Mouse (Mus musculus): Measurements from ENCODE around the gene Zfp385b. TPM values are rescaled to one million over a fixed set of nuclear protein-coding genes. Genes with fewer than 3 reads are reported as not detected.

Zfp385b gene
- polyA plus RNA-seq, 1 experiment from 2014 or later: 6.8 TPM

DNA sequence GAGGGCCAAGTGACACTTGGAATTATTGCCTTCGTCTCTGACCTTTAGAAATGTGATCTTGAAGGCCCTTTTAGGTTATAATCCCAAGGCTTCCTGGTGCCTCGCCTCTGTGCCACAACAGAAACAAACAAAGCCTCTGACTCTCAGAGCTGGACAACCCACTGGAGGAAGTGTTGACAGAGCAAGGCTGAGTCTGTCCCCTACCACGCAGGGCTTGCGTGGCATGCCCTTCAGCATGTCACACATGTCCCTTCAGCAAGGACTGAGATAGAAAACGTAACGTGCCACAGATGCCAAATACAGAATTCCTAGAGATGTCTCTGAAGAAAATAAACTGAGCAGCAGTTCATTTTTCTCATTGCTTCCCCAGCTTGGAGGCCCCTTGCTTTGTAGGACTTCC, 310.7 kb downstream of the Zfp385b start:
- 79% methylated on average over 6 of the region's 6 CpGs for WGBS
- no peaks in the 10 kb centered on the region for H3K36me3 ChIP-seq (ENCODE audit: control insufficient read depth, insufficient read depth, low read length)
- ATAC-seq: no peak
- H3K9ac ChIP-seq (ENCODE audit: low read depth, low read length): no peak overlapping the region
- H3K4me3 ChIP-seq (ENCODE audit: low read length): no peak overlapping the region
- H3K27ac ChIP-seq (ENCODE audit: low read length): no peak overlapping the region
- peaks cover under 1% of the 10 kb centered on the region; the same call in 1 of the 2 replicates for H3K4me1 ChIP-seq (ENCODE audit: control insufficient read depth, insufficient read depth, low read length)
- no peaks in the 10 kb centered on the region for H3K27me3 ChIP-seq (replicated peaks; ENCODE audit: control insufficient read depth, insufficient read depth, low read length)
- no peak overlapping the region for H3K4me2 ChIP-seq (ENCODE audit: low read depth, low read length)
- no peaks in the 10 kb centered on the region for H3K9me3 ChIP-seq (ENCODE audit: control insufficient read depth, low read length)

DNA sequence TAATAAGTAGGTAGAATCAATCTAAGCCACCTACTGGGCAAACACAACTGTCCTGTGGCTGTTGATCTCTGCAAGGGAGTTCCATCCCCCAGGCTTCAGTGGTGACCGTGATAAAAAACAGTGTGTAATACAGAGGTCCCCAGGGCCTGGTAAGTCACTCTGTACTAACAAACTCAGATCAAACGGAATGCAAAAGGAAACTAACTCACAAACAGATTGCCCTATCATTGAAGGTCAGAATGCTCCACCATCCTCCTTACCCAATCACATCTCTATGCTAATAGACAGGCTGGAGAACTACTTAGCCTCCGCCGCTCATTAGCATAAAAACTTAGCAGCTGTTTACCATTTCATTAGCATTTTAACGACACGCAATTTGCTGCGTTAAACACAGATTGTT, 313.1 kb downstream of the Zfp385b start:
- Histone ChIP-seq H3K4me2 (ENCODE audit: low read depth, low read length) (no peak overlapping the region), H3K9me3 (ENCODE audit: control insufficient read depth, low read length) (no peaks in the 10 kb centered on the region), H3K27me3 (replicated peaks; ENCODE audit: control insufficient read depth, insufficient read depth, low read length) (no peaks in the 10 kb centered on the region), H3K4me1 (ENCODE audit: control insufficient read depth, insufficient read depth, low read length) (no peaks in the 10 kb centered on the region), H3K27ac (ENCODE audit: low read length) (no peak overlapping the region), H3K36me3 (ENCODE audit: control insufficient read depth, insufficient read depth, low read length) (no peaks in the 10 kb centered on the region), H3K4me3 (ENCODE audit: low read length) (no peak overlapping the region), H3K9ac (ENCODE audit: low read depth, low read length) (no peak overlapping the region)
- ATAC-seq: no peak
- 21% methylated on average over 7 of the region's 7 CpGs for WGBS

GRCm38 (mm10) chr2:77505614-77506013, 313.8 kb downstream of the Zfp385b start:
- ATAC-seq: no peak
- Histone ChIP-seq H3K4me1 (ENCODE audit: control insufficient read depth, insufficient read depth, low read length) (no peaks in the 10 kb centered on the region), H3K4me3 (ENCODE audit: low read length) (no peak overlapping the region), H3K27me3 (replicated peaks; ENCODE audit: control insufficient read depth, insufficient read depth, low read length) (no peaks in the 10 kb centered on the region), H3K4me2 (ENCODE audit: low read depth, low read length) (no peak overlapping the region), H3K27ac (ENCODE audit: low read length) (no peak overlapping the region), H3K9me3 (ENCODE audit: control insufficient read depth, low read length) (no peaks in the 10 kb centered on the region), H3K36me3 (ENCODE audit: control insufficient read depth, insufficient read depth, low read length) (no peaks in the 10 kb centered on the region), H3K9ac (ENCODE audit: low read depth, low read length) (no peak overlapping the region)
- WGBS: 88% methylated on average over 1 of the region's 1 CpGs

DNA sequence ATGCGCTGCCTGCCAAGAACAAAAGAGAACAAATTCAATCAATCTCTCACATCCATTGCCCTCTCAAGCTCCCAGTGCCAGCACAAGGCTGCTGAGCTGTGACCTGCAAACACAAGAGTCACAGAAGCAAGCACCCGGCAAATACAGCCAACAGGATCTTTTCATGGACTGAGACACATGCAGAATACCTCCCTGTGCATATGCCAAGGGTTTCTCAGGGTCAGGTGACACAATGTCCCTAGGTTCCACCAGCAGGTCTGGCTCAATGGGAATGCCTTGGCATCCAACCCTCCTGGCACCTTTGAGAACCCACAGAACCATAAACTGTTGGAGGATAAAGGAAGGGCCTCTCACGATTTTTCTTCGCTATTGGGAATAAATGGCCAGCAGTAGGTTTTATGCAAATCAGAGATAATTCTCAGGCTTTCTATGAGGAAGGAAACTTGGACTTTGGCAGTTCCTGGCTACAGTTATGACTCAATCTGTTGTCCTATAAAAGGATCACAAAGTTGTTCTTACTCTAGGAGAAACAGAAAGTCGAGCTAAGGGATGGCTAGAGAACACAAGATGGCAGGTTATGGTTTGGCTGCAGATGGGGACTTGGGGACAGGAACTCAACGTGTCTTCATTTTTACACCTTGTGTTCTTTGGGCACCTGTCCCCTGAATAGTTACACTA, 315.6 kb downstream of the Zfp385b start:
- Histone ChIP-seq H3K9ac (ENCODE audit: low read depth, low read length) (no peak overlapping the region), H3K9me3 (ENCODE audit: control insufficient read depth, low read length) (no peaks in the 10 kb centered on the region), H3K27me3 (replicated peaks; ENCODE audit: control insufficient read depth, insufficient read depth, low read length) (no peaks in the 10 kb centered on the region), H3K4me2 (ENCODE audit: low read depth, low read length) (no peak overlapping the region), H3K4me1 (ENCODE audit: control insufficient read depth, insufficient read depth, low read length) (no peaks in the 10 kb centered on the region), H3K36me3 (ENCODE audit: control insufficient read depth, insufficient read depth, low read length) (no peaks in the 10 kb centered on the region), H3K27ac (ENCODE audit: low read length) (peak overlapping the region; percentile 30; the same call in 1 of the 2 replicates), H3K4me3 (ENCODE audit: low read length) (no peak overlapping the region)
- WGBS: 85% methylated on average over 6 of the region's 6 CpGs
- ATAC-seq: peak; percentile 75

DNA sequence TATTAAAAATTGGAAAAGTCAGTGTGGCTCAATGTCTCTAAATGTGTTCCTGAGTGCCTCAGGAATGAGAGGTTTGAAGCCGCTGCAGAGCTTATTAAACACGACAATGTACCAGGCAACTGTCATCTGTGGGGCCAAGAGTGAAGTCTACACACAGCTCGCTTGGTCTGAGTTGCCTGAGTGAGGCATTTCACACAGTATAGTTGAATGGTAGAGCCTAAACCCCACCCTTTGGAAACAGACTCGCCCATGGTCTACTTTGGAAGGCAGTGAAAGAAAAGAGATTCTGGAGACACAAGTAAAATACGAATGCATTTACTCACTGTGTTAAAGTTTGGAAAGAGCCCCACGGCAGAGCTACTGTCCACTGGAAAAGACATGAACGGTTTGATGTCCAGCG, 316.2 kb downstream of the Zfp385b start:
- no peak overlapping the region for H3K27ac ChIP-seq (ENCODE audit: low read length)
- ATAC-seq: no peak

GRCm38 (mm10) chr2:77502458-77502857, 317.0 kb downstream of the Zfp385b start:
- no peak overlapping the region for H3K9ac ChIP-seq (ENCODE audit: low read depth, low read length)
- H3K4me2 ChIP-seq (ENCODE audit: low read depth, low read length): no peak overlapping the region
- H3K36me3 ChIP-seq (ENCODE audit: control insufficient read depth, insufficient read depth, low read length): no peaks in the 10 kb centered on the region
- no peak overlapping the region for H3K27ac ChIP-seq (ENCODE audit: low read length)
- ATAC-seq: no peak
- no peaks in the 10 kb centered on the region for H3K4me1 ChIP-seq (ENCODE audit: control insufficient read depth, insufficient read depth, low read length)
- H3K9me3 ChIP-seq (ENCODE audit: control insufficient read depth, low read length): no peaks in the 10 kb centered on the region
- no peak overlapping the region for H3K4me3 ChIP-seq (ENCODE audit: low read length)
- H3K27me3 ChIP-seq (replicated peaks; ENCODE audit: control insufficient read depth, insufficient read depth, low read length): no peaks in the 10 kb centered on the region
- 83% methylated on average over 8 of the region's 8 CpGs for WGBS

More for the DNA sequence above, 316.2 kb downstream of the Zfp385b start:
- no peak overlapping the region for H3K9ac ChIP-seq (ENCODE audit: low read depth, low read length)
- no peaks in the 10 kb centered on the region for H3K36me3 ChIP-seq (ENCODE audit: control insufficient read depth, insufficient read depth, low read length)
- H3K27me3 ChIP-seq (replicated peaks; ENCODE audit: control insufficient read depth, insufficient read depth, low read length): no peaks in the 10 kb centered on the region
- H3K4me3 ChIP-seq (ENCODE audit: low read length): no peak overlapping the region
- WGBS: 74% methylated on average over 8 of the region's 8 CpGs
- H3K4me1 ChIP-seq (ENCODE audit: control insufficient read depth, insufficient read depth, low read length): no peaks in the 10 kb centered on the region
- no peaks in the 10 kb centered on the region for H3K9me3 ChIP-seq (ENCODE audit: control insufficient read depth, low read length)
- H3K4me2 ChIP-seq (ENCODE audit: low read depth, low read length): no peak overlapping the region

DNA sequence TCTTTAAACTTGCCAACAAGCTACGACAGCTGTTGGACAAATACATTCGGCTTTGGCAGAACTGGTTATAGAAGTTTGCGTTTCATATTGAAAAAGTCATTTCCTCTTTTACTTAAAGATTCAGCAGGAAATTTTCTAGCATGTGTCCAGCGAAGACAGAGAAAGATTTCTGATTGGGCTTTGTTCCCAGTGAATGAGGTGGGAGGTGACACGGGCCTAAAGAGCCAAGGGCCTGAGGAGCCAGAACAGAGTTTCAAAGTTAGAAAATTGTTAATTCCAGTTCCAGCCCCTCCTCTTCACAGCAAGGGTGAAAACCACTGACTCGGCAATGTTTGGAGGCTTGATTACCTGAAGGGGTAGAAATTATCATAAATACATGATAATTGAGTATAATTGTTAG, 319.0 kb downstream of the Zfp385b start:
- no peaks in the 10 kb centered on the region for H3K4me1 ChIP-seq (ENCODE audit: control insufficient read depth, insufficient read depth, low read length)
- H3K9me3 ChIP-seq (ENCODE audit: control insufficient read depth, low read length): 0 out of 2 replicates have a peak, but pooled peaks cover 2% of the 10 kb centered on the region
- no peak for ATAC-seq
- no peak overlapping the region for H3K27ac ChIP-seq (ENCODE audit: low read length)
- H3K36me3 ChIP-seq (ENCODE audit: control insufficient read depth, insufficient read depth, low read length): no peaks in the 10 kb centered on the region
- H3K27me3 ChIP-seq (replicated peaks; ENCODE audit: control insufficient read depth, insufficient read depth, low read length): no peaks in the 10 kb centered on the region
- no peak overlapping the region for H3K4me3 ChIP-seq (ENCODE audit: low read length)
- 62% methylated on average over 6 of the region's 6 CpGs for WGBS
- no peak overlapping the region for H3K9ac ChIP-seq (ENCODE audit: low read depth, low read length)
- no peak overlapping the region for H3K4me2 ChIP-seq (ENCODE audit: low read depth, low read length)

GRCm38 (mm10) chr2:77498379-77498778, 321.1 kb downstream of the Zfp385b start:
- Histone ChIP-seq H3K4me1 (ENCODE audit: control insufficient read depth, insufficient read depth, low read length) (no peaks in the 10 kb centered on the region), H3K9me3 (ENCODE audit: control insufficient read depth, low read length) (0 out of 2 replicates have a peak, but pooled peaks cover 2% of the 10 kb centered on the region), H3K36me3 (ENCODE audit: control insufficient read depth, insufficient read depth, low read length) (no peaks in the 10 kb centered on the region), H3K27me3 (replicated peaks; ENCODE audit: control insufficient read depth, insufficient read depth, low read length) (no peaks in the 10 kb centered on the region), H3K27ac (ENCODE audit: low read length) (no peak overlapping the region), H3K4me2 (ENCODE audit: low read depth, low read length) (no peak overlapping the region), H3K9ac (ENCODE audit: low read depth, low read length) (no peak overlapping the region), H3K4me3 (ENCODE audit: low read length) (no peak overlapping the region)
- ATAC-seq: no peak
- WGBS: 78% methylated on average over 4 of the region's 4 CpGs

DNA sequence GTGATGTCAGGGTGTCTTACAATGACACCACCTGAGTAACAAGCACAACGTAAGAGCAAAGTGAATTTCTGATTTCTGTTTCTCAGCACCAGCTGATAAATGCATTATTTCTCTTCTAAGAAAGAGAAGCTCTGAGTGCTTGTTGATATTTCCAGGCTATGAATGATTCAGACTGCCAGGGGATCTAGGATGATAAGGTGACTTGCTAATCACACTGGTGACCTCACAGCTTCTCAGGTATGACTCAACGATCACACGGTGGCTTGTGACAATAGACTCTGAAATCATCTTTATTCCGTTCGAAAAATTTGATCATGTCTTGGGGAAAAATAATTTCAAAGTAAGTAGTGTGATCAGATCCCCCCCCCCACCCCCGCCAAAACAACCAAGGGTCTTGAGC, 321.5 kb downstream of the Zfp385b start:
- no peak overlapping the region for H3K4me3 ChIP-seq (ENCODE audit: low read length)
- H3K9ac ChIP-seq (ENCODE audit: low read depth, low read length): no peak overlapping the region
- H3K9me3 ChIP-seq (ENCODE audit: control insufficient read depth, low read length): 0 out of 2 replicates have a peak, but pooled peaks cover 2% of the 10 kb centered on the region
- no peaks in the 10 kb centered on the region for H3K36me3 ChIP-seq (ENCODE audit: control insufficient read depth, insufficient read depth, low read length)
- 90% methylated on average over 6 of the region's 6 CpGs for WGBS
- ATAC-seq: no peak
- no peaks in the 10 kb centered on the region for H3K4me1 ChIP-seq (ENCODE audit: control insufficient read depth, insufficient read depth, low read length)
- no peak overlapping the region for H3K4me2 ChIP-seq (ENCODE audit: low read depth, low read length)
- H3K27ac ChIP-seq (ENCODE audit: low read length): no peak overlapping the region
- no peaks in the 10 kb centered on the region for H3K27me3 ChIP-seq (replicated peaks; ENCODE audit: control insufficient read depth, insufficient read depth, low read length)

- Histone ChIP-seq H3K4me2 (ENCODE audit: low read depth, low read length) (no peak overlapping the region), H3K27me3 (replicated peaks; ENCODE audit: control insufficient read depth, insufficient read depth, low read length) (no peaks in the 10 kb centered on the region), H3K27ac (ENCODE audit: low read length) (no peak overlapping the region), H3K9ac (ENCODE audit: low read depth, low read length) (no peak overlapping the region), H3K36me3 (ENCODE audit: control insufficient read depth, insufficient read depth, low read length) (no peaks in the 10 kb centered on the region), H3K4me3 (ENCODE audit: low read length) (no peak overlapping the region), H3K9me3 (ENCODE audit: control insufficient read depth, low read length) (0 out of 2 replicates have a peak, but pooled peaks cover 2% of the 10 kb centered on the region), H3K4me1 (ENCODE audit: control insufficient read depth, insufficient read depth, low read length) (no peaks in the 10 kb centered on the region)
- WGBS: 90% methylated on average over 7 of the region's 7 CpGs
- no peak for ATAC-seq
These were observed 323.4 kb downstream of the Zfp385b start for GRCm38 (mm10) chr2:77496071-77496470.

All from intestine, embryonic 16.5 days (tissue).